Mouse (Mus musculus) midbrain, embryonic 11.5 days (tissue): ENCODE measurements around the gene Nlgn1. TPM values are rescaled to one million over a fixed set of nuclear protein-coding genes. Genes with fewer than 3 reads are reported as not detected.

Source experiments
- ATAC-seq: fragments of 200-750 bp; cut with Nextera tagmentation; 2 replicates; pipeline ENCODE4 v1.8.0; 2017; ENCODE audit warnings: moderate TSS enrichment, moderate library complexity; ENCODE audit not compliant: low FRiP score
- DNase-seq: peaks from one replicate; pipeline ENCODE4 v3.0.0; 2015; ENCODE audit warnings: low spot score; ENCODE audit errors: missing footprints
- H3K27ac ChIP-seq: fragments of 300-500 bp; sonication (generic); 2 replicates; pipeline ENCODE4 v1.5.1; 2014; ENCODE audit warnings: low read depth, low read length
- H3K27me3 ChIP-seq: fragments of 300-500 bp; sonication (generic); 2 replicates; pipeline ENCODE4 v1.6.1; 2014; ENCODE audit warnings: mild to moderate bottlenecking, low read length, moderate library complexity, mixed read lengths; ENCODE audit not compliant: control insufficient read depth, insufficient read depth
- H3K36me3 ChIP-seq: fragments of 300-500 bp; sonication (generic); 2 replicates; pipeline ENCODE4 v1.6.1; 2014; ENCODE audit warnings: mild to moderate bottlenecking, low read length, moderate library complexity, mixed read lengths; ENCODE audit not compliant: control insufficient read depth, insufficient read depth
- H3K4me1 ChIP-seq: fragments of 300-500 bp; sonication (generic); 2 replicates; pipeline ENCODE4 v1.6.1; 2014; ENCODE audit warnings: low read length; ENCODE audit not compliant: control insufficient read depth, insufficient read depth
- H3K4me2 ChIP-seq: fragments of 300-500 bp; sonication (generic); 2 replicates; pipeline ENCODE4 v1.6.1; 2014; ENCODE audit warnings: mild to moderate bottlenecking, moderate library complexity
- H3K4me3 ChIP-seq: fragments of 300-500 bp; sonication (generic); 2 replicates; pipeline ENCODE4 v1.5.1; 2014; ENCODE audit warnings: low read depth, low read length
- H3K9ac ChIP-seq: fragments of 300-500 bp; sonication (generic); 2 replicates; pipeline ENCODE4 v1.6.1; 2014; ENCODE audit warnings: low read length
- H3K9me3 ChIP-seq: fragments of 300-500 bp; sonication (generic); 2 replicates; pipeline ENCODE4 v1.6.1; 2016; ENCODE audit warnings: low read length; ENCODE audit not compliant: control insufficient read depth
- WGBS: fragments of 180-500 bp; shearing (Covaris S2); extraction: QIAGEN DNeasy Blood & Tissue Kit; methylation state at CpG from one replicate; pipeline ENCODE4 v1.1.7; 2014; 5-methylcytosine and 5-hydroxymethylcytosine counted together
- polyA plus RNA-seq: library from polyadenylated mRNA; unstranded; fragments of >200 nt; fragmentation: Nextera tagmentation; extraction: Ambion mirVana; gene quantifications from 2 replicates; pipeline ENCODE4 v1.2.1, GENCODE M21; 2014

The Nlgn1 gene
- polyA plus RNA-seq, 1 experiment from 2014 or later, result 3.8 TPM

DNA sequence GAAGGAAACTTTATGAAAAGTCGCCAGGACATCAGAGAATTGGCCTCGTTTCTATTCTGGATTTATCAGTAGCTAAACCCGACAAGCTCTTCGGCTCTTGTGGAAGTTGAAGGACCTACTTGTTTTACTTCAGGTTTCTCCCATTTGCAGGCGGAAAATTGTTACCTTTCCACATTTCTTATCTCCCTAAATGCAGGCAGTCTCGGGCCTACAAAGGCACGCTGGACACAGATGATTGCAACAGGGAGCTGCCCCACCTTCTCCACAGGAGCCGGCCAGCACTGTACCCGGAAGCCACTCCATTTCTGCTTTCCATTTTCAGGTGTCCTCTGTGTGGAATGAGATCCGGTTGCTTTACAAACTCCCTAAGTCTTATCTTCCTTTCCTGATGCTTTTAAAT, 656.4 kb downstream of the Nlgn1 start:
- Histone ChIP-seq H3K27me3 (no peaks in the 10 kb centered on the region), H3K9ac (no peak overlapping the region), H3K4me2 (no peak overlapping the region), H3K4me1 (peaks cover 2% of the 10 kb centered on the region; the same call in 1 of the 2 replicates), H3K4me3 (no peak overlapping the region), H3K36me3 (no peaks in the 10 kb centered on the region), H3K27ac (no peak overlapping the region), H3K9me3 (no peaks in the 10 kb centered on the region)
- 87% methylated on average over 10 of the region's 10 CpGs for WGBS
- DNase-seq, result no peak
- ATAC-seq, result no peak

DNA sequence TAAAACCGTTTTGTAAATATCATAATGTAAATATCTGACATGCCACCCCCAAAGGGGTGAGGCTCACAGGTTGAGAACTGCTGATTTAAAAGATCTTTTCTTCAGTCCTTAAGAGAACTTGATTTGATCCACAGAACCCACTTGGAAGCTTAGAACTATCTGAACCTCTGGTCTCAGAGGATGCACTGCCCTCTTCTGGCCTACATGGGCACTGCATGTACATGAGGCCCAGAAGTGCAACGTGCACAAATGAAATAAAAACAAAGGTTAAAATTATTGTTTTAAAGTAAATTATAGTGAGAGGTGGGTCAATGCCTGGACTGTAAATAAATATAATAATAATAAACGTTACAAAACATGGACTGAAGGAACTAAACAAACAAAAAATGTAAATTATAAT, 657.2 kb downstream of the Nlgn1 start:
- Histone ChIP-seq H3K9ac (no peak overlapping the region), H3K4me2 (no peak overlapping the region), H3K27me3 (no peaks in the 10 kb centered on the region), H3K27ac (no peak overlapping the region), H3K36me3 (no peaks in the 10 kb centered on the region), H3K4me3 (no peak overlapping the region), H3K9me3 (no peaks in the 10 kb centered on the region), H3K4me1 (peaks cover 2% of the 10 kb centered on the region; the same call in 1 of the 2 replicates)
- 55% methylated on average over 3 of the region's 3 CpGs for WGBS
- peak; percentile 83 for DNase-seq
- no peak for ATAC-seq

DNA sequence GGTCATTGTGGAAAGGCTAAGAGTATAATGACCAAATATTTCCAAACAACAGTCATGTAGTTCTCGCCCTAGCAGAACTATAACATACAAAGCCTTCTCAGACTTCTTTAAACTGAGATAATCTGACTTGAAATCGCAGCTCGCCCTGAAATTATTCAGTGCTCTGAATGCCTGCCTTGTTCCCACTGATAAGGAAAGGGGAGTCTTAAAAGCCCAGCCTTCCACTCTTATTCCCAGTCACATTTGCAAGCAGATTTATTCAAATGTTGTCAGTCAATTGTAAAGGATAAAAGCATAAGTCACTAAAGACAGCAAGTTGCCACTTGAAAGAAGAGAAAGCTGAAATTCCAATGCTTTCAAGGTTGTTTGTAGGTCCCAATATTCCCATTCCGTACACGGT, 658.9 kb downstream of the Nlgn1 start:
- no peaks in the 10 kb centered on the region for H3K27me3 ChIP-seq
- H3K9ac ChIP-seq, result no peak overlapping the region
- ATAC-seq (peak; percentile 57; the same call in 1 of the 2 replicates), DNase-seq (no peak)
- H3K9me3 ChIP-seq, result no peaks in the 10 kb centered on the region
- peaks cover 2% of the 10 kb centered on the region; the same call in 1 of the 2 replicates for H3K4me1 ChIP-seq
- no peak overlapping the region for H3K27ac ChIP-seq
- no peak overlapping the region for H3K4me2 ChIP-seq
- 44% methylated on average over 5 of the region's 5 CpGs for WGBS
- H3K4me3 ChIP-seq, result no peak overlapping the region
- H3K36me3 ChIP-seq, result no peaks in the 10 kb centered on the region

DNA sequence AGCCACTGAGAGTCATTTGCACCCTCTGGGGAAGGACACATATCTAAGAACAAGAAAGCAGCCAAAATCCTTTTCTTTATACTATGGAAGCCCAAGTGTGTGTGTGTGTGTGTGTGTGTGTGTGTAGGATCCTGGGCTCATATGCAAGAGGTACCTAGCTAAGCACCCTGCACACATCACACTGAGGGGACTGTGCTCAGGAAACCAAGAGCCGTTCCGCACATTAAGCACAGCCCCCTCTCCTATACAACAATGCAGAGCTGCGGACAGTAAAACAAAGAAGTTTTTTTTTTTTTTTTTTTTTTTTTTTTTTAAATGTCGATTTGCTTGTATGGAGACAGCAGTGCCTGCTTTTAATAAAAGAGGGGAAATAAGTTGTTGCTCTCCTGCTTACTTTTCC, 659.5 kb downstream of the Nlgn1 start:
- Histone ChIP-seq H3K9ac (no peak overlapping the region), H3K27me3 (no peaks in the 10 kb centered on the region), H3K36me3 (no peaks in the 10 kb centered on the region), H3K4me2 (no peak overlapping the region), H3K4me3 (no peak overlapping the region), H3K9me3 (no peaks in the 10 kb centered on the region), H3K4me1 (peaks cover 2% of the 10 kb centered on the region; the same call in 1 of the 2 replicates), H3K27ac (no peak overlapping the region)
- DNase-seq (no peak), ATAC-seq (peak; percentile 61; the same call in 1 of the 2 replicates)
- WGBS, result 64% methylated on average over 4 of the region's 4 CpGs

DNA sequence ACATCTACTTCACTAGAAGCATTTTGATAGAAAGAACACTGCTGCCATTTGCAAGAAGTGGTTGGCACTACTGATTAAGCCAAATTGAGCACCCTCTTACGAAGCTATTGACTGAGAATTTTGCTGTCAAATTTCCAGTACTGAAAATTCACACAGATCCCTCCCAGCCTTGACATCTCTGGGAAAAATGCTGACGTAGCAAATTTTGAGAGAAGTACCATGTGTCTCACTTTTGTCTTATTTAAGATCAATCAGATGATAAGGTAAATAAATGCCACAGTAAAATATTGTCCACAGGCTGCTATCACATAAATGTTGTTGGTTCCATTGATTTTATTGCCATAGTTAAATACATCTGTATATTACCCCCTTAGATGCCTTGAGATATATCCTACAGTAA, 668.8 kb downstream of the Nlgn1 start:
- Histone ChIP-seq H3K4me3 (no peak overlapping the region), H3K27ac (no peak overlapping the region), H3K27me3 (no peaks in the 10 kb centered on the region), H3K4me1 (no peaks in the 10 kb centered on the region), H3K9ac (no peak overlapping the region), H3K4me2 (no peak overlapping the region), H3K36me3 (no peaks in the 10 kb centered on the region), H3K9me3 (no peaks in the 10 kb centered on the region)
- no peak for DNase-seq
- 83% methylated on average over 2 of the region's 2 CpGs for WGBS
- ATAC-seq, result no peak

DNA sequence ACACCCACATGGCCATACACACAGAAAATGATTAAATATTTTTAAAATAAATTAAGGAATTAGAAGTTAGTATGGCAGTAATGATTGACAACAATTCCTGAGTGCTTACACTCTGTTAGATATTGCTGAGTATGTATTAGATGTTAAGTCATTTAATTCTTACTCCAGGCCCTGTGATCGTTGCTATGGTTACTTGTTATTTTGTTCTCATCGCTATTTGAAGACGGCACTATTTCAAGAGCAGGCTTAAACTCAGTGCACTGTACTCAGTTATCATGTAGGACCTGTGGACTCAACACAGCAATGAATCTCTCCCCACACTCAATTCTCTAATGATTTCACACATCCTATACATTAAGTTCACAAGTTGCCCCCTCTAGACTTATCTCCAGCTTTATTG, 672.0 kb downstream of the Nlgn1 start:
- H3K36me3 ChIP-seq, result no peaks in the 10 kb centered on the region
- no peaks in the 10 kb centered on the region for H3K9me3 ChIP-seq
- no peaks in the 10 kb centered on the region for H3K27me3 ChIP-seq
- no peaks in the 10 kb centered on the region for H3K4me1 ChIP-seq
- H3K4me3 ChIP-seq, result no peak overlapping the region
- H3K4me2 ChIP-seq, result no peak overlapping the region
- 92% methylated on average over 3 of the region's 3 CpGs for WGBS
- no peak overlapping the region for H3K9ac ChIP-seq
- ATAC-seq (no peak), DNase-seq (no peak)
- no peak overlapping the region for H3K27ac ChIP-seq

DNA sequence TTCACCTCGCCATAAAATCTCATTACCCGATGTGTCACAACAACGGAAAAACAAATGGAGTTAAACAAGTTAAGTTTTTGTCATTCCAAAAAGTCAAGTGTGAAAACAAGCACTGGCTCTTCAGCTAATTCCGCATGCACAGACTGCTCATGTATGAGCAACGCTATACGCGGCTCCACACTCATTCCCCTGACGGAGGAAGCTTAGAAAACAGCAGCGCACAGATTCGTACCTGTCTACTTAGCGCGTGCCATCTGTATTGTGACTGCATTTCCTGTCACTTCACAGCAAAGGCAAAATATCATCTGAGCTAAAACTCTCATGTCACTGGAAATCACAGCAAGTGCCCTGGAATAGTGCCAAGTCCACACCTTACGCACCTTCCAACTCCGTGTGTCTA, 674.3 kb downstream of the Nlgn1 start:
- WGBS, result 94% methylated on average over 14 of the region's 14 CpGs
- Histone ChIP-seq H3K9ac (no peak overlapping the region), H3K9me3 (no peaks in the 10 kb centered on the region), H3K27ac (no peak overlapping the region), H3K4me3 (no peak overlapping the region), H3K4me2 (no peak overlapping the region), H3K27me3 (no peaks in the 10 kb centered on the region), H3K36me3 (no peaks in the 10 kb centered on the region), H3K4me1 (no peaks in the 10 kb centered on the region)
- DNase-seq (no peak), ATAC-seq (no peak)

DNA sequence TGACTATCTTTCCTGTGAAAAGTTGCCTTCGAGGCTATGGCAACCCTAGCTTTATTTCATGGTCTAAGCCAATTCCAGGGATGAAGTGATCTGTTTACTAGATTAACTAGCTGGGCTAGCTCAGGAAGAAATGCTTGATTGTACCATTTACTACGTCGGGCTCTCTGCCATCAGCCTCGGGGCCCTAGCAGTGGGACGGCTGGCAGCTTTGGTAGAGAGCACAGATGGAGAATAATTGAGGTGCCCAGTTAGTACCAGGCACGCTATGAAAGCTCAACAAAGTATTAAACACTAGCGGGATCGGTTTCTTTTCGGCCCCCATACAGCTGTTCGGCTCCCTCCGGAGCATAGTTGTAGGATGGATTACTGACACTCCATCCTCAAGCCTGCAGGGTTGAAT, 675.2 kb downstream of the Nlgn1 start:
- DNase-seq (no peak), ATAC-seq (no peak)
- Histone ChIP-seq H3K36me3 (no peaks in the 10 kb centered on the region), H3K4me1 (no peaks in the 10 kb centered on the region), H3K27ac (no peak overlapping the region), H3K27me3 (no peaks in the 10 kb centered on the region), H3K9me3 (no peaks in the 10 kb centered on the region), H3K4me3 (no peak overlapping the region), H3K4me2 (no peak overlapping the region), H3K9ac (no peak overlapping the region)
- 94% methylated on average over 11 of the region's 11 CpGs for WGBS

DNA sequence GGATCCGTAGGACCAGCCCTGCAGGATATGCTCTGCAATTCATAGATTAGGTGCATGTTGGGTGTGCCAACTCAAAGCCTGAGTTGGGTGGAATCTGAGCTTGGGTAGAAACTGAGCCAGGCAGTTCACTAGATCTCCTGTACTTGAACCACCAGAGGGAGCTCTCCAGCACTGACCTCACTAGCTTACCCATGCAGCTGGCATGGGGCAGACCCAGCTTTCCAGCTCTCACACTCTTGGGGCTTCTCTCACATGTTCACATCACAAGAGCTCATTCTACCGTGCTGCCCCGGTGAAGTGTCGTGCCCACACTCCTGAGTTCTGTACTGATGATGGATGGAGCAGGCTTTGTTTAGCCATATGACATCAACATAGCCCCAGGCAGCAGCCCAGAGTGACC, 679.2 kb downstream of the Nlgn1 start:
- ATAC-seq (peak; percentile 70; the same call in 1 of the 2 replicates), DNase-seq (no peak)
- Histone ChIP-seq H3K4me3 (no peak overlapping the region), H3K9me3 (no peaks in the 10 kb centered on the region), H3K36me3 (no peaks in the 10 kb centered on the region), H3K27ac (no peak overlapping the region), H3K4me2 (no peak overlapping the region), H3K27me3 (no peaks in the 10 kb centered on the region), H3K4me1 (no peaks in the 10 kb centered on the region), H3K9ac (no peak overlapping the region)
- WGBS, result 72% methylated on average over 4 of the region's 4 CpGs
